Mouse (Mus musculus): Measurements from ENCODE around the gene Inpp5f. TPM values are rescaled to one million over a fixed set of nuclear protein-coding genes. Genes with fewer than 3 reads are reported as not detected.
"Not testable (repeated sequence)": the region's sequence is repeated elsewhere in the genome, so short reads cannot be mapped to it uniquely, and the experiment has no call there.

Gene Inpp5f
- polyA plus RNA-seq, 1 experiment, result 3.6 TPM

DNA sequence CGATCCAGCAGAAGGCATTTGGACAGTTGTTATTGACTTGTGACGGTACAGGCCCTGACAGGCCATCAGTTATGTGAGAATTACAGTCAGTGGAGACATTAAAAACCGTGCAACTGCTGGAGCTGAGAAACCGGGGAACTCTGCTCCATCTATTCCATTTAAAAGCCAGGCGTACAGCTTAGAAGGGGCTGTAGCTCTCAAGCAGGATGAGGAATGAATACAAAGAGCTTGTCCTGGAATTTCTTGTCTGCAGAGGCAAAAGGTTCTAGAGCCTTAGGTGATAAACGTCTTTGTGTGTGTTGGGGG is 18.2 kb upstream of the Inpp5f start:
- Histone ChIP-seq H3K36me3 (ENCODE audit: control insufficient read depth, insufficient read depth) (no peaks in the 10 kb centered on the region), H3ac (ENCODE audit: control insufficient read depth, insufficient read length) (no peak overlapping the region), H3K4me3 (no peak overlapping the region), H3K27me3 (ENCODE audit: control insufficient read depth, insufficient read depth, insufficient read length) (no peaks in the 10 kb centered on the region), H3K79me2 (ENCODE audit: control insufficient read depth, insufficient read depth) (no peaks in the 10 kb centered on the region), H3K4me2 (ENCODE audit: low read depth) (no peak overlapping the region)
- TF ChIP-seq CEBPB (IDR thresholded peaks at IDR 0.05; ENCODE audit: insufficient read depth, poor library complexity, severe bottlenecking) (no peak), MYOG (IDR thresholded peaks at IDR 0.05; ENCODE audit: control insufficient read depth in 1 of 3, insufficient read depth in 1 of 3, insufficient read length in 2 of 3, low read depth in 2 of 3) (no peak), POLR2A (IDR thresholded peaks at IDR 0.05; ENCODE audit: insufficient read length, low read depth) (no peak), MAX (IDR thresholded peaks at IDR 0.05; ENCODE audit: low read depth) (no peak), POLR2AphosphoS2 (IDR thresholded peaks at IDR 0.05; ENCODE audit: insufficient read length, low read depth) (no peak), USF1 (IDR thresholded peaks at IDR 0.05; ENCODE audit: low read depth) (no peak), REST (IDR thresholded peaks at IDR 0.05; ENCODE audit: insufficient read depth, insufficient read length) (no peak), TCF12 (IDR thresholded peaks at IDR 0.05; ENCODE audit: insufficient read depth, poor library complexity, severe bottlenecking) (no peak), TCF3 (IDR thresholded peaks at IDR 0.05; ENCODE audit: insufficient read length, low read depth) (no peak), MYOD1 (IDR thresholded peaks at IDR 0.05; ENCODE audit: control insufficient read depth in 1 of 3, insufficient read length in 2 of 3, low read depth in 2 of 3) (no peak), SRF (IDR thresholded peaks at IDR 0.05; ENCODE audit: control insufficient read depth, insufficient read length, low read depth) (no peak), E2F4 (IDR thresholded peaks at IDR 0.05; ENCODE audit: insufficient read depth) (no peak)

DNA sequence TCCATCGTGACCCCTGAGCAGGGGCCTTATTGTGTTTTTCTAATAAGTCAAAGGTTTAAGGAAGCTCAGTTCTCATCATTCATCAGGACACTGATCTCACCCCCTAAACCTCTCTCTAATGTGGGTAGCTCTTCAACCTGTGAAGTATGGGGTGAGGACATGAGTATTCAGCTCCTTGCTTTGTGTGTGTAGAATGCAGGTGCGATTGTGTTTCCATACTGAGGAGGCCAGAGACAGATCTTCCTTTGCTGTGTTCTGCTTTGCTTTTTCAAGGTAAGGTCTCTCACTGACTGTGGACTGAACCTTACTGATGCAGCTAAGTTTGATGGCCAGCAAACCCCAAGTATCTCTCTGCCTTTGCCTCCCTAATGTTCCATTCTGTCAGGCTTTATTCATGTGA is 14.9 kb upstream of the Inpp5f start:
- H3K4me3 ChIP-seq, result no peak overlapping the region
- no peak overlapping the region for H3ac ChIP-seq (ENCODE audit: control insufficient read depth, insufficient read length)
- H3K4me2 ChIP-seq (ENCODE audit: low read depth), result no peak overlapping the region
- H3K36me3 ChIP-seq (ENCODE audit: control insufficient read depth, insufficient read depth), result no peaks in the 10 kb centered on the region
- no peaks in the 10 kb centered on the region for H3K27me3 ChIP-seq (ENCODE audit: control insufficient read depth, insufficient read depth, insufficient read length)
- H3K79me2 ChIP-seq (ENCODE audit: control insufficient read depth, insufficient read depth), result no peaks in the 10 kb centered on the region
- no peak for TF ChIP-seq E2F4 (IDR thresholded peaks at IDR 0.05; ENCODE audit: insufficient read depth)

DNA sequence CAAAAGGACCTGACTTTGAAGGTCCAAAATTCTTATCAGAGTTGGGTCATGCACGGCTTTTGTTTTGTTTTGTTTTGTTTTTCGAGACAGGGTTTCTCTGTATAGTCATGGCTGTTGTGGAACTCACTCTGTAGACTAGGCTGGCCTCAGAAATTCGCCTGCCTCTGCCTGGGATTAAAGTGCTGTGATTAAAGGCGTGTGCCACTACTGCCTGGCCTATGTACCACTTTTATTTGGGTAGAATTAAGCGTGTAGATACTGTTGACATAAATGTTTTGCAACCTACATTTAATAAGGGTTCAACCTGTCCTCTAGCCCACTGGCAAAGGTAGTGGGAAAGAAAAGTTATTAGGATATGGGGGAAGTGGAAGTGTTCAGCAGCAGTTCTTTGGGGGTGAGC is 12.1 kb upstream of the Inpp5f start:
- Histone ChIP-seq H3K36me3 (ENCODE audit: control insufficient read depth, insufficient read depth) (no peaks in the 10 kb centered on the region), H3K4me2 (ENCODE audit: low read depth) (no peak overlapping the region), H3ac (ENCODE audit: control insufficient read depth, insufficient read length) (no peak overlapping the region), H3K79me2 (ENCODE audit: control insufficient read depth, insufficient read depth) (no peaks in the 10 kb centered on the region), H3K4me3 (no peak overlapping the region), H3K27me3 (ENCODE audit: control insufficient read depth, insufficient read depth, insufficient read length) (no peaks in the 10 kb centered on the region)
- TF ChIP-seq MYOG (IDR thresholded peaks at IDR 0.05; ENCODE audit: control insufficient read depth in 1 of 3, insufficient read depth in 1 of 3, insufficient read length in 2 of 3, low read depth in 2 of 3), result no peak
- no peak for TF ChIP-seq SRF (IDR thresholded peaks at IDR 0.05; ENCODE audit: control insufficient read depth, insufficient read length, low read depth)
- no peak for TF ChIP-seq TCF12 (IDR thresholded peaks at IDR 0.05; ENCODE audit: insufficient read depth, poor library complexity, severe bottlenecking)
- no peak for TF ChIP-seq TCF3 (IDR thresholded peaks at IDR 0.05; ENCODE audit: insufficient read length, low read depth)
- no peak for TF ChIP-seq REST (IDR thresholded peaks at IDR 0.05; ENCODE audit: insufficient read depth, insufficient read length)
- TF ChIP-seq USF1 (IDR thresholded peaks at IDR 0.05; ENCODE audit: low read depth), result no peak
- TF ChIP-seq MYOD1 (IDR thresholded peaks at IDR 0.05; ENCODE audit: control insufficient read depth in 1 of 3, insufficient read length in 2 of 3, low read depth in 2 of 3), result no peak
- no peak for TF ChIP-seq CEBPB (IDR thresholded peaks at IDR 0.05; ENCODE audit: insufficient read depth, poor library complexity, severe bottlenecking)
- TF ChIP-seq POLR2AphosphoS2 (IDR thresholded peaks at IDR 0.05; ENCODE audit: insufficient read length, low read depth), result no peak
- no peak for TF ChIP-seq E2F4 (IDR thresholded peaks at IDR 0.05; ENCODE audit: insufficient read depth)
- no peak for TF ChIP-seq POLR2A (IDR thresholded peaks at IDR 0.05; ENCODE audit: insufficient read length, low read depth)
- TF ChIP-seq MAX (IDR thresholded peaks at IDR 0.05; ENCODE audit: low read depth), result no peak

DNA sequence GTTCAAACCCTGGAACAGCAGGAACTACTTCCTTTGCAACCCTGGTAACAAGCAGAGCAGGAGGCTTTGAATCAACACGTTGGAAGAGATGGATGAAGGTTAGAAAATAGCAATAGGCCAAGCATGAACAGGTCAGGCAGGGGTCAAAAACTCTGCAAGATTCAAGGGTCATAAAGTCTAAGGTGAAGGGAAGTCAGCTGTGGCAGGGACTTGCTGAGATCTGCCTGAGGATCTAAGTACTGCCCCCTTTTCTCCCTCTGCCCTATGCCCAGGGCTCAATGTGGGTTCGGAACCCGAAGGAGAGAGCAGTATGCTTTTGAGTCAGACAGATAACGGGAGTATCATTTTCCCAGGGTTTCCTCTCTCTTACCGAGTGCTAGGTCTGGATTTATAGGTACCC is 9.3 kb upstream of the Inpp5f start:
- no peak overlapping the region for H3K4me3 ChIP-seq
- no peak for TF ChIP-seq CEBPB (IDR thresholded peaks at IDR 0.05; ENCODE audit: insufficient read depth, poor library complexity, severe bottlenecking)
- no peak for TF ChIP-seq MYOD1 (IDR thresholded peaks at IDR 0.05; ENCODE audit: control insufficient read depth in 1 of 3, insufficient read length in 2 of 3, low read depth in 2 of 3)
- TF ChIP-seq MAX (IDR thresholded peaks at IDR 0.05; ENCODE audit: low read depth), result no peak
- TF ChIP-seq TCF3 (IDR thresholded peaks at IDR 0.05; ENCODE audit: insufficient read length, low read depth), result no peak
- TF ChIP-seq USF1 (IDR thresholded peaks at IDR 0.05; ENCODE audit: low read depth), result no peak
- no peak for TF ChIP-seq POLR2AphosphoS2 (IDR thresholded peaks at IDR 0.05; ENCODE audit: insufficient read length, low read depth)
- no peak for TF ChIP-seq MYOG (IDR thresholded peaks at IDR 0.05; ENCODE audit: control insufficient read depth in 1 of 3, insufficient read depth in 1 of 3, insufficient read length in 2 of 3, low read depth in 2 of 3)
- TF ChIP-seq TCF12 (IDR thresholded peaks at IDR 0.05; ENCODE audit: insufficient read depth, poor library complexity, severe bottlenecking), result no peak
- TF ChIP-seq E2F4 (IDR thresholded peaks at IDR 0.05; ENCODE audit: insufficient read depth), result no peak
- no peak for TF ChIP-seq POLR2A (IDR thresholded peaks at IDR 0.05; ENCODE audit: insufficient read length, low read depth)
- no peak for TF ChIP-seq REST (IDR thresholded peaks at IDR 0.05; ENCODE audit: insufficient read depth, insufficient read length)
- TF ChIP-seq SRF (IDR thresholded peaks at IDR 0.05; ENCODE audit: control insufficient read depth, insufficient read length, low read depth), result no peak
- no peak overlapping the region for H3ac ChIP-seq (ENCODE audit: control insufficient read depth, insufficient read length)
- H3K36me3 ChIP-seq (ENCODE audit: control insufficient read depth, insufficient read depth), result no peaks in the 10 kb centered on the region
- H3K27me3 ChIP-seq (ENCODE audit: control insufficient read depth, insufficient read depth, insufficient read length), result no peaks in the 10 kb centered on the region
- H3K79me2 ChIP-seq (ENCODE audit: control insufficient read depth, insufficient read depth), result no peaks in the 10 kb centered on the region
- H3K4me2 ChIP-seq (ENCODE audit: low read depth), result no peak overlapping the region

DNA sequence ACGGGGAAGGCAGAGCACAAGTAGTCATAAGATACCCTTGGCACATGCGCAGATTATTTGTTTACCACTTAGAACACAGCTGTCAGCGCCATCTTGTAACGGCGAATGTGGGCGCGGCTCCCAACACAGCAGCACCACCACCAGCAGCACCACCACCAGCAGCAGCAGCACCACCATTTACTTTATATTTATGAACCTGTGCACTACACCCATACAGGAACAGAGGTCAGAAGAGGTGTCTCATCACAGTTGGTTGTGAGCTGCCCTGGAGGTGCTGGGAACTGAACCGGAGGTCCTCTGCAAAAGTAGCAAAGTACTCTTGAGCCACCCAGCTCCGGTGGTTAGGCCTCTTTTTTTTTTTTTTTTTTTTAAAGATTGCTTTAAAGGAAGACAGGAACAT is 1.2 kb upstream of the Inpp5f start:
- H3K36me3 ChIP-seq (ENCODE audit: control insufficient read depth, insufficient read depth); H3K4me3 ChIP-seq; H3ac ChIP-seq (ENCODE audit: control insufficient read depth, insufficient read length); H3K27me3 ChIP-seq (ENCODE audit: control insufficient read depth, insufficient read depth, insufficient read length); H3K4me2 ChIP-seq (ENCODE audit: low read depth): not testable (repeated sequence)
- peaks cover 23% of the 10 kb centered on the region for H3K79me2 ChIP-seq (ENCODE audit: control insufficient read depth, insufficient read depth)

Measured in myocyte (in vitro differentiated cells).